Mouse (Mus musculus): ENCODE results near the gene Selenow. TPM values are rescaled to one million over a fixed set of nuclear protein-coding genes. Genes with fewer than 3 reads are reported as not detected.

Gene Selenow
- polyA plus RNA-seq, 1 experiment from 2014 or later: 374 TPM

DNA sequence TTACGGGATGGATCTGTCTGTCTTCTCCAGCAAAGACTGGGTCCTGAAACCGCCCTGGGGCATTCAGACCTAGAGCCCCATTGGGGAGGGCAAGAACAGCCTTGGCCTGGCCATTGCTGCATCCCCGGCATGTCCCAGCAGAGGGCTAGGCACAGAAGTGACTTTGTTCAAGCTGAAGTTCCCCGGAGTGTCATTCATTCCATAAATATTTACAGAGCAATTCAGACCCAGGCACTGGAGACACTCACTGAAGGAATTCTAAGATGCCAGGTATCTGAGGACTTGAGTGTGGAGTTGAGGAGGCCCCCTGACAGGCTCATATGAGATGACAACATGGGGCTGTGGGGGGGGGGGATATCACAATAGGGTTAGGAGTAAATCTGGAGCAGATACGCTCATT, 33.9 kb upstream of the Selenow start:
- peaks cover 3% of the 10 kb centered on the region; the same call in 1 of the 2 replicates for H3K9me3 ChIP-seq (replicated peaks)
- no peak overlapping the region for H3K4me3 ChIP-seq (replicated peaks)
- peaks cover 16% of the 10 kb centered on the region for H3K27me3 ChIP-seq
- no peak overlapping the region for H3K27ac ChIP-seq
- H3K9ac ChIP-seq: no peak overlapping the region
- 74% methylated on average over 5 of the region's 5 CpGs for WGBS (ENCODE audit: insufficient replicate concordance)
- no peak overlapping the region for H3K4me2 ChIP-seq
- H3K36me3 ChIP-seq: 0 out of 2 replicates have a peak, but pooled peaks cover 7% of the 10 kb centered on the region
- DNase-seq (no peak), ATAC-seq (ENCODE audit: low read depth) (no peak)
- H3K4me1 ChIP-seq (replicated peaks): peaks cover 49% of the 10 kb centered on the region

DNA sequence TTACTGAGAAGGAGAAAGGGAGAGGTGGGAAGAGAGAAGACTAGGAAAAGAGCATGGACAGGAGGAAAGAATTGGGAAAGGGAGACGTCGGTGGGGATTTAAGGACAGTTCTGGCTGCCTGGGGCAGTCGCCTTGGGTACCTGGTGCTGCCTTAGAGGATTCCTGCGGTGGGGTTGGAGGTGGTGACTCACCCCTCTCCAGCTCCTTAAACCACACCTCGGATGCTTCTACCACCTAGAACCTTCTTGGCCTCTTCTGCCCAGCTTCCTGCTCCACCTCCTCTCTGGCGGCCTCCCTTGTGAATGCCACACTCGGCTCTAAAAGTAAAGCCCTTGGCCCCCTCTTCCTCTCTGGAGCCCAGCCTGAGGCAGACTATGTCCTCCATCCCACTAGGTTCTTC, 33.3 kb upstream of the Selenow start:
- whole genome bisulfite sequencing (ENCODE audit: insufficient replicate concordance): 9% methylated on average over 7 of the region's 7 CpGs
- H3K27ac ChIP-seq: peak overlapping the region; percentile 69; the same call in 1 of the 2 replicates
- no peak for DNase-seq
- H3K4me2 ChIP-seq: peak overlapping the region; percentile 78
- H3K4me1 ChIP-seq (replicated peaks): peaks cover 55% of the 10 kb centered on the region
- H3K9me3 ChIP-seq (replicated peaks): peaks cover 3% of the 10 kb centered on the region; the same call in 1 of the 2 replicates
- peaks cover 18% of the 10 kb centered on the region for H3K27me3 ChIP-seq
- no peak for ATAC-seq (ENCODE audit: low read depth)
- H3K9ac ChIP-seq: peak overlapping the region; percentile 60
- 0 out of 2 replicates have a peak, but pooled peaks cover 7% of the 10 kb centered on the region for H3K36me3 ChIP-seq
- H3K4me3 ChIP-seq (replicated peaks): peak overlapping the region; percentile 51

DNA sequence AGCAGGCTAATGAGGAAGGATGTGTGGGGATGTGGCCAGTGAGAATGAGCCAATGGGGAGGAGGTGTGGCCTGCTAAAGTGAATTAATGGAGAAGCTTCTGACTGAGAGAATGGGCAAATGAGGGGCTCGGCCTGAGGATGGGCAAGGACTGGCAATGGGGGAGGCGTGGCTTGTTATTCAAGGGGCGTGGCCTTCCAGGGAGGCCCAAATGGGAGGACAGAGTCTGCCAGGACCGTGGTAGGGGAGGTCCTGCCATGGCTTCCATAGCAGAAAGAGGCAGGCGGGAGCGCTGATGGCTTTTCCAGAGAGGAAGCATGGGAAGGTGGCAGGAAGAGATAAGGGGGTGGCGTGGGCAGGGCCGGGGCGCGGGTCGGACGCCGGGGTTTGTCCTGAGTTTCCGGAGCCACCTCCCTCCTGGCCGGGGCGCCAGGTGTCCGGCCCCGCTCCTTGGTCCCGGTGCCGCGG, 32.8 kb upstream of the Selenow start:
- peaks cover 22% of the 10 kb centered on the region for H3K27me3 ChIP-seq
- peak overlapping the region; percentile 60 for H3K9ac ChIP-seq

GRCm38 (mm10) chr7:15954436-15954835, 32.2 kb upstream of the Selenow start:
- ATAC-seq (ENCODE audit: low read depth): peak; percentile 71
- Histone ChIP-seq H3K27ac (peak overlapping the region; percentile 69), H3K4me3 (replicated peaks) (peak overlapping the region; percentile 51; the same call in 1 of the 2 replicates), H3K4me2 (peak overlapping the region; percentile 78), H3K9me3 (replicated peaks) (peaks cover 3% of the 10 kb centered on the region; the same call in 1 of the 2 replicates), H3K4me1 (replicated peaks) (peaks cover 66% of the 10 kb centered on the region), H3K9ac (0 out of 2 replicates have a peak overlapping the region, but pooled peaks have one; percentile 60), H3K36me3 (0 out of 2 replicates have a peak, but pooled peaks cover 7% of the 10 kb centered on the region), H3K27me3 (peaks cover 25% of the 10 kb centered on the region)
- 23% methylated on average over 7 of the region's 7 CpGs for WGBS (ENCODE audit: insufficient replicate concordance)
- peak; percentile 37 for DNase-seq

More for the DNA sequence above, 32.8 kb upstream of the Selenow start:
- peak; percentile 74 for DNase-seq
- ATAC-seq (ENCODE audit: low read depth): peak; percentile 62
- peak overlapping the region; percentile 78 for H3K4me2 ChIP-seq
- 4% methylated on average over 21 of the region's 21 CpGs for WGBS (ENCODE audit: insufficient replicate concordance)
- 0 out of 2 replicates have a peak, but pooled peaks cover 7% of the 10 kb centered on the region for H3K36me3 ChIP-seq
- peak overlapping the region; percentile 51 for H3K4me3 ChIP-seq (replicated peaks)
- H3K4me1 ChIP-seq (replicated peaks): peaks cover 60% of the 10 kb centered on the region
- peak overlapping the region; percentile 69 for H3K27ac ChIP-seq
- H3K9me3 ChIP-seq (replicated peaks): peaks cover 3% of the 10 kb centered on the region; the same call in 1 of the 2 replicates

DNA sequence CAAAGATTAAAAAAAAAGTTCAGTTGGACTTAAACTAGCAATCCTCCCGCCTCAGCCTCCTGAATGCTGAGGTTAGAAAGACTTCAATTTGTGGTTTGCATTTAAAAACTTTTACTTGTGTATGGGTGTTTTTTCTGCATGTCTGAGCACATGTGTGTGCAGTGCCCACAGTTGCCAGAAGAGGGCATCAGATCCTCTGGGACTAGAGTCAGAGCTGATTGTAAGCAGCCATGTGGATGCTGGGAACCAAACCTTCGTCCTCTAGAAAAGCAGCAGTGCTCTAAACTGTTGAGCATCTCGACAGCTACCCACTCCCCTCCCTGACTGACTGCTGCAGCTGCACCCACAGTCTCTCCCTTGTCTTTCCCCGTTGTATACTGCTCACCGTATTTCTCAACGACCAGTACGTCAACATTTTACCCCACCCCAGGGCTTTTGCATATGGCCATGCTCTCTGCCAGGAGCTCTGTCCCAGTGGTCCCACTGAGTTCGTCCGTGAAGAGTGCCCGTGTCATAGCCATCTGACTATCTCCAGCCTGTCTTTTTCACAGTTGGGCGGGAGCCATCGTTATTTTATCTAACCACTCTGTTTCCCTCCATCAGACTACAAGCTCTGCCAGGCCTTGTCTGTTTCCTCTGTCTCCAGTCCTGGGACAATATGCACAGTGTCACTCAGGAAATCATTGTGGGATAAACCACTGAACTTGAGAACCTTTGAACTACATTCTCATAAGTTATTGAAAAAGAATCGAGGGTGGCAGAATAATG, 31.3 kb upstream of the Selenow start:
- ATAC-seq (ENCODE audit: low read depth): no peak
- H3K9me3 ChIP-seq (replicated peaks): peaks cover 3% of the 10 kb centered on the region; the same call in 1 of the 2 replicates
- H3K36me3 ChIP-seq: 0 out of 2 replicates have a peak, but pooled peaks cover 7% of the 10 kb centered on the region
- H3K9ac ChIP-seq: no peak overlapping the region
- H3K4me3 ChIP-seq (replicated peaks): no peak overlapping the region
- H3K4me1 ChIP-seq (replicated peaks): peaks cover 76% of the 10 kb centered on the region
- WGBS (ENCODE audit: insufficient replicate concordance): 40% methylated on average over 13 of the region's 13 CpGs
- 0 out of 2 replicates have a peak overlapping the region, but pooled peaks have one; percentile 78 for H3K4me2 ChIP-seq
- H3K27ac ChIP-seq: peak overlapping the region; percentile 69
- peaks cover 25% of the 10 kb centered on the region for H3K27me3 ChIP-seq
- peak; percentile 43 for DNase-seq

- no peak overlapping the region for H3K4me3 ChIP-seq (replicated peaks)
- peak overlapping the region; percentile 40; the same call in 1 of the 2 replicates for H3K9ac ChIP-seq
- WGBS (ENCODE audit: insufficient replicate concordance): 24% methylated on average over 3 of the region's 3 CpGs
- peaks cover 3% of the 10 kb centered on the region; the same call in 1 of the 2 replicates for H3K9me3 ChIP-seq (replicated peaks)
- H3K27ac ChIP-seq: peak overlapping the region; percentile 69
- peaks cover 21% of the 10 kb centered on the region for H3K27me3 ChIP-seq
- DNase-seq (peak; percentile 82), ATAC-seq (ENCODE audit: low read depth) (peak; percentile 85)
- 0 out of 2 replicates have a peak, but pooled peaks cover 7% of the 10 kb centered on the region for H3K36me3 ChIP-seq
- H3K4me2 ChIP-seq: peak overlapping the region; percentile 25
- peaks cover 86% of the 10 kb centered on the region for H3K4me1 ChIP-seq (replicated peaks)
These were observed 30.2 kb upstream of the Selenow start for GRCm38 (mm10) chr7:15952416-15952815.

GRCm38 (mm10) chr7:15950008-15950407, 27.8 kb upstream of the Selenow start:
- Histone ChIP-seq H3K4me3 (replicated peaks) (no peak overlapping the region), H3K9ac (no peak overlapping the region), H3K27me3 (peaks cover 9% of the 10 kb centered on the region; the same call in 1 of the 2 replicates), H3K4me1 (replicated peaks) (peaks cover 91% of the 10 kb centered on the region), H3K36me3 (peaks cover 3% of the 10 kb centered on the region; the same call in 1 of the 2 replicates), H3K9me3 (replicated peaks) (peaks cover 3% of the 10 kb centered on the region; the same call in 1 of the 2 replicates), H3K4me2 (no peak overlapping the region), H3K27ac (no peak overlapping the region)
- DNase-seq (no peak), ATAC-seq (ENCODE audit: low read depth) (no peak)
- WGBS (ENCODE audit: insufficient replicate concordance): 78% methylated on average over 15 of the region's 15 CpGs

GRCm38 (mm10) chr7:15949216-15949790, 27.1 kb upstream of the Selenow start:
- H3K27ac ChIP-seq: no peak overlapping the region
- H3K36me3 ChIP-seq: peaks cover 10% of the 10 kb centered on the region
- H3K4me1 ChIP-seq (replicated peaks): peaks cover 91% of the 10 kb centered on the region
- no peak overlapping the region for H3K9ac ChIP-seq
- 34% methylated on average over 7 of the region's 7 CpGs for WGBS (ENCODE audit: insufficient replicate concordance)
- DNase-seq: no peak
- no peak for ATAC-seq (ENCODE audit: low read depth)
- H3K27me3 ChIP-seq: peaks cover 9% of the 10 kb centered on the region; the same call in 1 of the 2 replicates
- H3K4me2 ChIP-seq: peak overlapping the region; percentile 75
- H3K4me3 ChIP-seq (replicated peaks): no peak overlapping the region
- H3K9me3 ChIP-seq (replicated peaks): peaks cover 3% of the 10 kb centered on the region; the same call in 1 of the 2 replicates

GRCm38 (mm10) chr7:15948381-15948941, 26.3 kb upstream of the Selenow start:
- 3% methylated on average over 23 of the region's 23 CpGs for WGBS (ENCODE audit: insufficient replicate concordance)
- H3K27me3 ChIP-seq: peaks cover 9% of the 10 kb centered on the region; the same call in 1 of the 2 replicates

DNA sequence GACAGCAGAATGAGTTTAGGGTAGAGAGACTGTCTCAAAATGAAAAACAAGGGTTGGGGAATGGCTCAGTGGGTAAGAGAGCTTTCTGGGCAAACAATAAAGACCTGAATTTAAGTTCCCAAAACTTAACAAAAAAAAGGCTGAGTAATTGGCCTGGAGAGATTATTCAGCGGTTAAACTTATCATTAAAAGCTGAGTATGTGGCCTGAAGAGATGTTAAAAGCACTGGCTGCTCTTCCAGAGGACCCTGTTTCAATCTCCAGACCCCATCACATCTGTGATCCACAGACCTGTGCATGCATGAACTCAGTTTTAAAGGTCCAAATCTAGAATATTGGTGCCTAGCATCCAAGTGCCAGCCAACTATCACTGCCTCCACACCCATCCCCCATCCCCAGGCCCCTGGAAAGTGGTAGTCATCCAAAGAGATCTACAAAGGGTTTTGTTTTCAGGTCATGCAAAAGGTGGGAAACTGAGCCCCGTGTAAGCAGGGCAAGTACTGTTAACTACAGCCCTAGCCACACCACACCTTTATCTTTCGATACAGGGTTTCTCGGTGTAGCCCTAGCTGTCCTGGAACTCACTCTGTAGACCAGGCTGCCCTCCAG, 25.6 kb upstream of the Selenow start:
- DNase-seq: no peak
- Histone ChIP-seq H3K9me3 (replicated peaks) (no peaks in the 10 kb centered on the region), H3K4me1 (replicated peaks) (peaks cover 84% of the 10 kb centered on the region), H3K27ac (peak overlapping the region; percentile 87), H3K9ac (0 out of 2 replicates have a peak overlapping the region, but pooled peaks have one; percentile 70), H3K36me3 (peaks cover 22% of the 10 kb centered on the region), H3K27me3 (peaks cover 9% of the 10 kb centered on the region; the same call in 1 of the 2 replicates), H3K4me2 (peak overlapping the region; percentile 75), H3K4me3 (replicated peaks) (no peak overlapping the region)
- ATAC-seq (ENCODE audit: low read depth): no peak
- 25% methylated on average over 4 of the region's 4 CpGs for WGBS (ENCODE audit: insufficient replicate concordance)

More at GRCm38 (mm10) chr7:15948381-15948941, 26.3 kb upstream of the Selenow start:
- Histone ChIP-seq H3K4me2 (peak overlapping the region; percentile 75), H3K4me3 (replicated peaks) (peak overlapping the region; percentile 44), H3K27ac (peak overlapping the region; percentile 87), H3K9ac (peak overlapping the region; percentile 70), H3K9me3 (replicated peaks) (peaks cover 3% of the 10 kb centered on the region; the same call in 1 of the 2 replicates), H3K4me1 (replicated peaks) (peaks cover 88% of the 10 kb centered on the region), H3K36me3 (peaks cover 18% of the 10 kb centered on the region)
- DNase-seq (peak; percentile 79), ATAC-seq (ENCODE audit: low read depth) (peak; percentile 65)

Data from liver, embryonic 13.5 days (tissue).